Mouse (Mus musculus) lung, adult 2 months (tissue): Measurements from ENCODE around the gene Tuba4a. TPM values are rescaled to one million over a fixed set of nuclear protein-coding genes. Genes with fewer than 3 reads are reported as not detected.
A peak's percentile ranks its signal among the peaks of the same experiment; 100 is the strongest.
"Not testable (repeated sequence)": the region's sequence is repeated elsewhere in the genome, so short reads cannot be mapped to it uniquely, and the experiment has no call there.

Source experiments
- DNase-seq: peaks from one replicate; pipeline ENCODE4 v3.0.0; 2022
- H3K4me1 ChIP-seq: fragments of 200-500 bp; 2 replicates; pipeline ENCODE4 v1.6.1; 2011; ENCODE audit warnings: low read length; ENCODE audit not compliant: control insufficient read depth, insufficient read depth
- H3K4me3 ChIP-seq: fragments of 200-500 bp; replicated peaks from 2 replicates; pipeline ENCODE3; 2011; ENCODE audit warnings: low read depth, mild to moderate bottlenecking, control low read depth, low read length; ENCODE audit errors: extremely low read depth
- CTCF ChIP-seq: fragments of 200-500 bp; IDR thresholded peaks from 2 replicates; pipeline ENCODE4 v1.5.1; 2011; ENCODE audit warnings: mild to moderate bottlenecking, low read length, control low read depth; ENCODE audit not compliant: insufficient read depth
- POLR2A ChIP-seq: fragments of 200-500 bp; IDR thresholded peaks from 2 replicates; pipeline ENCODE4 v1.6.1; 2011; ENCODE audit warnings: low read depth, mild to moderate bottlenecking, control low read depth, low read length, borderline replicate concordance; ENCODE audit errors: extremely low read depth
- WGBS: fragments of 180-500 bp; shearing (Covaris S2); methylation state at CpG from one replicate; pipeline ENCODE4 v1.1.7; 2018; 5-methylcytosine and 5-hydroxymethylcytosine counted together
- polyA plus RNA-seq: library from polyadenylated mRNA; depleted of rRNA; stranded (reverse); fragments of >200 nt; gene quantifications from 2 replicates; pipeline ENCODE4 v1.2.3, GENCODE M21; 2012

Gene Tuba4a
- polyA plus RNA-seq, 1 experiment = 103 TPM

DNA sequence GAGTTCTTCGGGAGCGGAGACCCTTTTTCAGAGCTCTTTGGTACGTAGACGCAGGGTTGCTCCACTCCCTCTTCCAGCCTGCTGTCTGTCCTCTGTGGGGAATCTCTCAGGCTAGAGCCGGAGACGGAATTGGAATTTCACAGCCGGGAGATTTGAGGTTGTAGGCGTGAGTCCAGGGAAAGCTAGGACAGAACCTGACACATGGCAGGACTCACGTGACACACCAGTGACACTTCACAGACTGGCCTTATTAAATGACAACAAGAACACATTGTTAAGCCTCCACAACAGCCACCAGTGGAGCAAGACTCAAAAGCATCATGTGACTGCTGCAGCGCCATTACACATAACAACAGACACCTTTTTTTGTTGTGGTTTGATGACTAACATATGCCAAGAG lies 19.9 kb upstream of the Tuba4a start:
- DNase-seq = no peak
- Histone ChIP-seq H3K4me1 (peaks cover 3% of the 10 kb centered on the region; the same call in 1 of the 2 replicates), H3K4me3 (no peak overlapping the region)
- WGBS = 86% methylated on average over 10 of the region's 10 CpGs
- TF ChIP-seq CTCF (no peak), POLR2A (no peak)

DNA sequence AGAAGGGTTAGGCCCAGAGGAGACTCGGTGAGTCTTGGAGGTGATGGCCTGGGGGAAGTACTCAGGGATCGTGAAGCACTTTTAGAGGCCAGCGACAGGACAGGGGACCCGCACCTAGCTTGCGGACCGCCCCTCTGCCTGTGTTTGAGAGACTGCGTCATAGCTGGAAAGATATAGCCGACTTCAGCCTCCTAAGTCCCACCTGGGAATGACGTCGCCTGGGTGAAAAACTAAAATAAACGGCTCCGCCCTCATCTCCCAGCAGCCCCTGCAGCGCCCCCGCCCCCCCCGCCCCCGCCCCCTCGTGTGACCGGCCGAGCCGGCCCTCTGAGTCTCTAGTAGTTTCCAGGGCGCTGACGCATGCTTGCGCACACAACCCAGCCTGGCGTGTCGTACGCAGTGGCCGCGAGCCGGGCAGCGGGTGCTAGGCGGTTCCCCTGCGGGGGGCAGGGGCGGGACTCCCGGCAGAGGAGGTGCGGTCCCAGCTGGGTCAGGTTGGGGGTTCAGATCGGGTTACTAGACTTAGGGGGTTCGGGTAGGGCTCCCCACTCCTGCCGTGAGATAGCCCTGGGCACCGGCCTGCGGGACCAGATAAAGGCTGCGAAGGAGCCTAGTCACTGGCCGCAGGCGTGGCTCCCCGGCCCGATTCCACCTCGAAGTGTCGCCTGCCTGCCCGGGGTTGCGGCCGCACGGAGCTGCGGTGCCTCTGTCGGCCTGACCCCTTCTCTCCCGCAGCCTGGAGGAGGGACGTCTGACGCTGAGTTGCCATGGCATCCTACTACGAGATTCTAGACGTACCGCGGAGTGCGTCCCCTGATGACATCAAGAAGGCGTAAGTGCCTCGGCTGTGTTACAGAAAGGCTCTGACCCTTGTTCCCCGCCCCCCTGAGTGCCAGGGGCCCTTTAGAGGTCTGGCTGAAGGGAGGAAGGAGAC lies 16.7 kb upstream of the Tuba4a start, which contains the start of gene Dnajb2:
Dnajb2 (plus strand) TSS at position 290 of the 934 bp plus-strand sequence.
- WGBS = under 1% methylated on average over 64 of the region's 64 CpGs
- TF ChIP-seq CTCF = no peak
- TF ChIP-seq POLR2A = peak; percentile 86
- H3K4me1 ChIP-seq = peaks cover 3% of the 10 kb centered on the region; the same call in 1 of the 2 replicates
- peak within 1 kb of the TSS; percentile 76 for H3K4me3 ChIP-seq
- DNase-seq = peak; percentile 88

DNA sequence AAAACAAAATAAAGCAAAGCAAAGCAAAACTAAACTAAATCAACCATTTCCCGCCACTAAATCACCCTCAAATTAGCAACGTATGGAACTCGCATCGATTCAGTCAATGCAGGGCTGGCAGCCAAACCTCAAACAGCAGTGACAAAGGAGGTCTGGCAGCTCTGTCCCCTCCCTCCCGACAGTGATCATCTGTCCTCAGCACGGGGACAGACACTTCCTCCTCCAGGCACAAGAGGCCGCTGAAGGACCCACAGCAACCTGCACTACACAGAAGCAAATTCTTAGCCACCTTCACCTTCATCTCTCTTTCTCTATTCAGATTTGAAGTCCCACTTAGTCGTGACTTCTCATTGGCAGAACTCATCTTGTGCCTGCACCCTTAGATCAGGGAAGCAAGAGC lies 14.9 kb upstream of the Tuba4a start:
- no peak overlapping the region for H3K4me3 ChIP-seq
- DNase-seq = peak; percentile 59
- 2% methylated on average over 8 of the region's 8 CpGs for WGBS
- peaks cover 3% of the 10 kb centered on the region; the same call in 1 of the 2 replicates for H3K4me1 ChIP-seq
- TF ChIP-seq CTCF = peak; percentile 81
- no peak for TF ChIP-seq POLR2A

DNA sequence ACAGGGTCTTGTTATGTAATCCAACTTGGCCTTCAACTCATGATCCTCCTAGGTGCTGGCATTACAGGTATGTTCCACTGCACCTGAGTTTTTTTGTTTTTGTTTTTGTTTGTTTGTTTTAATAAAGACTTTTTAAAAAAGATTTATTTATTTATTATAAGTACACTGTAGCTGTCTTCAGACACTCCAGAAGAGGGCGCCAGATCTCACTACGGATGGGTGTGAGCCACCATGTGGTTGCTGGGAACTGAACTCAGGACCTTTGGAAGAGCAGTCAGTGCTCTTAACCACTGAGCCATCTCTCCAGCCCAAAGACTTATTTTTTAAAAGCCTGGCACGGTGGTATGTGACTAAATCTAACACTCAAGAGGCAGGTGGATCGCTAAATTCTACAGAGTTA lies 12.8 kb upstream of the Tuba4a start:
- DNase-seq, H3K4me3 ChIP-seq, H3K4me1 ChIP-seq: not testable (repeated sequence)
- 67% methylated on average over 4 of the region's 4 CpGs for WGBS

DNA sequence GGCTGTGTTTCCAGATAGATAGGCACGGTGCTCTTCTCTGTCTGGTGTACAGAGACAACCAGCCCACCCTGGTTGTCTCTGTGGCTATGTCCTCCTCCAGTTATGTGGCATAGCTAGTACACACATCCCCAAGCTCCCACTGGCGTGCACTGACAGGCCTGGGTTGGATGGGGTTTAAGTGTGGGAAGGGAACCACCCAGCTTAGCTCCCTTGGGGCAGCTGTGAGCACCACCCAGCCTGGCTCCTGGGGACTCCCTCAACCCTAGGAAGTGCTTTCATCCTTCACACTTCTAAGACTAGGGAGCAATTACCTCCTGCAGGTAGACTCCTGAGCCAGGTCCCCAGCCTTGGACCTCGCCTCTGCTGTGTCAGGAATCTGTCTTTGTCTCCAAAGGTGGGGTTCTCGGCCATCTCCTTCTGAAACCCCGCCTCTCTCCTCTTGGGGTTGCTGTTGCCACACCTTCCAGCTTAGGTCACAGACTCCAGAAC lies 12.0 kb upstream of the Tuba4a start, which contains the start of gene A630095N17Rik:
A630095N17Rik (minus strand) TSS at position 439 of the 489 bp plus-strand sequence.
- TF ChIP-seq POLR2A (no peak), CTCF (no peak)
- Histone ChIP-seq H3K4me3 (no peak within 1 kb of the TSS), H3K4me1 (no peaks in the 10 kb centered on the region)
- no peak for DNase-seq
- 58% methylated on average over 5 of the region's 5 CpGs for WGBS

DNA sequence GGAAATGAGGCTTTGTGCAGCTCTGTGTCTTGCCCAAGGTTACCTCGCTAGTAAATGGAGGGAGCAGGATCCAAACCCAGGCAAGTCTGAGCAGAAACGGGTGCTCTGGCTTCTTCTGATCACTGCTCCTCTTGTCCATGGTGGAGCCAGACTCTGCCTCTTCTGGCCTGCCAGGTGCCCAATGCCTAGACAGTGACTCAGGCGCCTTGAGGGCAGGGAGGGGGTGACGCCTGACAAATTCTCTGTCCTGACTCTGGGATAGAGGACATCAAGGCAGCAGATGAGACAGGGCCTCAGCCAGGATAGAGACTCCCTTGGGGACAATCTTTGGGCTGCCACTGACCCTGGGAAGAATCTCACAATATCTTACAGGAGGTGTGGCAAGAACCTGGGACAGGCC lies 11.6 kb upstream of the Tuba4a start:
- TF ChIP-seq POLR2A = no peak
- no peak for TF ChIP-seq CTCF
- Histone ChIP-seq H3K4me1 (no peaks in the 10 kb centered on the region), H3K4me3 (no peak overlapping the region)
- no peak for DNase-seq
- WGBS = 72% methylated on average over 4 of the region's 4 CpGs

DNA sequence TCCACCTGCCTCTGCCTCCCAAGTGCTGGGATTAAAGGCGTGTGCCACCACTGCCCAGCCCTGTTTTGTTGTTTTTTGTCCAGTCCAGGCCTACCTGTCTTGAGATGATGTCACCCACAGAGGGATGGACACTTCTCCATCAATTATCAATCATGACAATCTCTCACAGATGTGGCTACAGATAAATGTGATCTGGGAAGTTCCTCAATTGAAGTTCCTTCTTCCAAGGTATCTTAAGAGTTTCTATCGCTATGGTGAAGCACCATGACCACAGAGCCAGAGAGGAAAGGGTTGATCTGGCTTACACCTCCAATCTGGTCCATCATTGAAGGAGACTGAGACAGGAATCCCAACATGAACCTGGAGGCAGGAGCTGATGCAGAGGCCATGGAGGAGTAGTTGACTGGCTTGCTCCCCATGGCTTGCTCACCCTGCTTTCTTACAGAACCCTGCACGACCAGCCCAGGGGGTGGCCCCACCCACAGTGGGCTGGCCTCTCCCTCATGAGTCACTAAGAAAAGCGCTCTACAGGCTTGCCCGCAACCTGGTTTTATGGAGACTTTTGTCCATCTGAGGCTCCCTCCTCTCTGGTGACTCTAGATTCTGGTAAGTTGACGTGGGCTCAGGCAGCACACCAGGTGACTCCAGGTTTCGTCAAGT lies 10.8 kb upstream of the Tuba4a start:
- WGBS = 64% methylated on average over 7 of the region's 7 CpGs

DNA sequence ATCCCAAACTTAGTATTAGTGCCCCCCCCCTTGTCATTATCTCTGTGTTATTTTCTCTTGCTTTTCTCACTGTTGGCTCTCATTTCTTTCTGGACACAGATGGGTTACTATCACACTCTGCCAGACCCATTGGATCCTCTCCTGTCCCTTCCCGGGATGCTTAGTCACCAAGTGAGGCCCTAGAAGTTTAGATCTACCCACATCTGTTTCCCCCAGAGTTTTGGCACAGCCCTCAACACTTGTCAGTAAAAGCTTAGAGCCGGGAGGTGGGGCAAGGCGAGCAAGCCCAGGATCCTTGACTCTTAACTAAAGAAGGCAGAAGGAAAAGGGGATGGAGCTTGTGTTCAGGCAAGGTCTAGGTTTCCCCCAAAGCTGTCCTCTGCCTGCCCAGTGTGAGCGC lies 9.5 kb upstream of the Tuba4a start:
- no peaks in the 10 kb centered on the region for H3K4me1 ChIP-seq
- DNase-seq = no peak
- H3K4me3 ChIP-seq = no peak overlapping the region
- WGBS = 42% methylated on average over 4 of the region's 4 CpGs
- TF ChIP-seq CTCF = no peak
- no peak for TF ChIP-seq POLR2A

More for the DNA sequence above, 10.8 kb upstream of the Tuba4a start:
- H3K4me3 ChIP-seq = no peak overlapping the region
- H3K4me1 ChIP-seq = no peaks in the 10 kb centered on the region
- DNase-seq = no peak
- TF ChIP-seq CTCF (no peak), POLR2A (no peak)

DNA sequence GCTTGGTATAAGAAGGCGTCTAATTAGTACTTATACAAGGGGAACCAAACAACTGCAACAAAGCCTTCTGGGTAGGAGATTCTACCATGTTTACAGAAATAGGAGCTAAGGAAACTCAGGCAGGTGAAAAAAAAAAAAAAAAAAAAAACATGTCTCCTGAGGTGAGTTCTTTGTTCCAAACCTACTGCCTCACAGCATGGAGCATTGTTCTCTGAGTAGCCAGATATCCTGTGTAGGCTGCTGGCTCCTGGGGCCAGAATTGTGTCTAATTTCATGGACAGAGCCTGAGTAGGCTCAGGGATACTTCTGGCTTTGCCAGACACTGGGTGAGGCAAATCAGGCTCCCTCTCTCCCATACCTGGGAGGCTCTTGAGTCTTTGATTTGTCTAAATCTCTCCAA lies 8.0 kb upstream of the Tuba4a start:
- TF ChIP-seq POLR2A (no peak), CTCF (no peak)
- Histone ChIP-seq H3K4me3 (no peak overlapping the region), H3K4me1 (no peaks in the 10 kb centered on the region)
- DNase-seq = no peak
- WGBS = 73% methylated on average over 1 of the region's 1 CpGs
